17 mouse cellular contexts compared by ENCODE assay signal in the genomic region with DNA sequence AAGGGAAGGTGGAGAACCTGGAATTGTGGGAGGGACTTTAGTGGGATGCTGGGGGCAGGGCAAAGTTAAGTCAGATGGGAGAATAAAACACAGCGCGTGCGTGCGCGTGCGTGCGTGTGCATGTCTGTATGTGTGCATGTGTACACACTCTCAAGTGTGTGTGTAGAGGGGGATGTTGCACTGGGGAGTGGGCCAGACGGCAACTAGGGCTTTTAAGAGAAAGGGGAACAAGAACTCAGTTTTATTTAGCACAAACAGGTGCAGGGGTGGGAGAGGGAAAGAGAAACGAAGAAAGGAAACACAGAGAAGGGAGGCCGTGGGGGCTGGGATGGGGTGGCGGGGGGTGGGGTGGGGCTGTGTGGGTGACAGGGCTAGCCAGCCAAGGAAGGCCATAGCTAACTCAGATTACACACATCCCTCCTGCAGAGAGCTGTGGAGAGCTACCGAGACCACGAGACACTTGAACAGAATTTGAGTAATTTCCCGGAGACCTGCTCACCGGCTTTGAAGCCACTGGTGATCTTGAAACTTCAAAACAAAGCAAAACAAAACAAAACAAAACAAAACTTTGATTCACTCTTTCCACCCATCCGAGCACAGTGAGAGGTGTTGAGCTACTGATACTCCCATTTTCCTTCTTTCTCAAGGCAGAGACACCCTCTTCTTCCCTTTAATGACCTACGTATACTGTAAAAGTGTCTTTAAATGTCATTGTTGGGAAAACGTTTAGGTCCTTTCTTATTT. TPM values are rescaled to one million over a fixed set of nuclear protein-coding genes. Genes with fewer than 3 reads are reported as not detected.
A peak's percentile ranks its signal among the peaks of the same experiment; 100 is the strongest.
DNase-seq lines count a peak whose midpoint lies in the region; ATAC-seq and TF ChIP-seq lines count a peak whose summit lies in the region.
"Had no signal": no experiment of that assay in that cellular context is flagged by ENCODE, and none has a peak within 500 bp of the region (broad histone marks: within the 10 kb centered on the region; RNA-seq: fewer than 3 reads in every experiment).

No protein-coding gene starts in this region.

- TF ChIP-seq EP300 in lung, postnatal 0 days (IDR thresholded peaks at IDR 0.05) = no peak

- H3K4me3 ChIP-seq in lung, postnatal 0 days (ENCODE audit: low read depth, low read length) = no peak overlapping the region
- no peak overlapping the region for H3K4me3 ChIP-seq in spleen, adult 2 months (ENCODE audit: extremely low read depth, insufficient read depth, insufficient read length)
- no peak overlapping the region for H3K4me3 ChIP-seq in forebrain, embryonic 14.5 days (ENCODE audit: low read depth, low read length)
- H3K4me3 ChIP-seq: hindbrain, embryonic 15.5 days; midbrain, embryonic 10.5 days; myocyte had no signal

- DNase-seq in lung, postnatal 0 days (ENCODE audit: low spot score) = peak; percentile 15
- DNase-seq in lung, postnatal 14 days = no peak
- peak; percentile 23 to 53 for DNase-seq in spleen, adult 2 months (ENCODE audit: low read depth in 1 of 2, low spot score in 2 of 2)
- peak; percentile 57 for DNase-seq in thymus, postnatal 4 days
- no peak for DNase-seq in left cerebral cortex, adult 11 months (ENCODE audit: low spot score)
- DNase-seq in forebrain, embryonic 14.5 days (ENCODE audit: low spot score) = no peak
- DNase-seq in urinary bladder, postnatal 10 days (ENCODE audit: low spot score) = no peak
- DNase-seq: cerebellum, adult 2 months; heart, adult 18-20 months; kidney, adult 9 months; lung, embryonic 14.5 days; right cerebral cortex, postnatal 14 days had no signal

- H3K9ac ChIP-seq in lung, postnatal 0 days (replicated peaks; ENCODE audit: low read depth) = no peak overlapping the region
- H3K9ac ChIP-seq in forebrain, embryonic 14.5 days (ENCODE audit: low read length) = no peak overlapping the region
- H3K9ac ChIP-seq: hindbrain, embryonic 15.5 days; lung, embryonic 14.5 days had no signal

- H3K4me2 ChIP-seq in lung, postnatal 0 days (replicated peaks; ENCODE audit: low read depth, low read length) = no peak overlapping the region
- H3K4me2 ChIP-seq in forebrain, embryonic 14.5 days (ENCODE audit: low read length) = no peak overlapping the region
- H3K4me2 ChIP-seq: hindbrain, embryonic 15.5 days; lung, embryonic 14.5 days had no signal

- H3K9me3 ChIP-seq in lung, postnatal 0 days (ENCODE audit: low read length) = no peaks in the 10 kb centered on the region
- H3K9me3 ChIP-seq in forebrain, embryonic 14.5 days (replicated peaks; ENCODE audit: control insufficient read depth, low read length) = no peaks in the 10 kb centered on the region
- H3K9me3 ChIP-seq: hindbrain, embryonic 15.5 days; midbrain, embryonic 10.5 days had no signal

- no peaks in the 10 kb centered on the region for H3K27me3 ChIP-seq in lung, postnatal 0 days (replicated peaks; ENCODE audit: insufficient read depth, low read length)
- H3K27me3 ChIP-seq in spleen, adult 2 months (ENCODE audit: control insufficient read depth, insufficient read depth, low read length) = no peaks in the 10 kb centered on the region
- H3K27me3 ChIP-seq in forebrain, embryonic 14.5 days (replicated peaks; ENCODE audit: control insufficient read depth, insufficient read depth, low read length) = peaks cover 7% of the 10 kb centered on the region
- H3K27me3 ChIP-seq: hindbrain, embryonic 15.5 days had no signal

- TF ChIP-seq POLR2A in spleen, adult 2 months (IDR thresholded peaks at IDR 0.05; ENCODE audit: low read depth, low read length) = no peak

- no peak for ATAC-seq in lung, postnatal 0 days
- ATAC-seq in hematopoietic stem cell, adult 5-6 weeks (replicated peaks in 1 of 2; ENCODE audit: insufficient read depth in 1 of 2, low FRiP score in 2 of 2, low TSS enrichment in 1 of 2, low read depth in 1 of 2, poor library complexity in 2 of 2, severe bottlenecking in 2 of 2) = peak; percentile 17 to 29; a peak in 1 of 4 replicates
- no peak for ATAC-seq in forebrain, embryonic 14.5 days

- no peak overlapping the region for H3K27ac ChIP-seq in lung, postnatal 0 days (ENCODE audit: low read length)
- H3K27ac ChIP-seq in spleen, adult 2 months (ENCODE audit: insufficient read depth, low read length) = peak overlapping the region; percentile 59
- H3K27ac ChIP-seq in forebrain, embryonic 14.5 days (ENCODE audit: low read depth, low read length) = no peak overlapping the region
- H3K27ac ChIP-seq: hindbrain, embryonic 15.5 days; midbrain, embryonic 10.5 days had no signal

- TF ChIP-seq CTCF in lung, postnatal 0 days (IDR thresholded peaks at IDR 0.05) = no peak
- TF ChIP-seq CTCF in spleen, adult 2 months (IDR thresholded peaks at IDR 0.05; ENCODE audit: extremely low read depth, insufficient read depth, insufficient read length, insufficient replicate concordance) = no peak

- no peaks in the 10 kb centered on the region for H3K36me3 ChIP-seq in lung, postnatal 0 days (ENCODE audit: insufficient read depth, low read length)
- H3K36me3 ChIP-seq in spleen, adult 2 months (ENCODE audit: control insufficient read depth, insufficient read depth, low read length) = peaks cover 1% of the 10 kb centered on the region; the same call in 1 of the 2 replicates
- no peaks in the 10 kb centered on the region for H3K36me3 ChIP-seq in forebrain, embryonic 14.5 days (ENCODE audit: control insufficient read depth, insufficient read depth, low read length)
- H3K36me3 ChIP-seq: hindbrain, embryonic 15.5 days; midbrain, embryonic 10.5 days had no signal

- WGBS in lung, postnatal 0 days = 60% methylated on average over 17 of the region's 18 CpGs
- 23% methylated on average over 18 of the region's 18 CpGs for WGBS in spleen, adult 2 months
- 74% methylated on average over 18 of the region's 18 CpGs for WGBS in forebrain, embryonic 14.5 days

- H3K4me1 ChIP-seq in lung, postnatal 0 days (ENCODE audit: insufficient read depth, low read depth, low read length) = no peaks in the 10 kb centered on the region
- H3K4me1 ChIP-seq in spleen, adult 2 months (ENCODE audit: control insufficient read depth, insufficient read depth, insufficient read length) = peaks cover 44% of the 10 kb centered on the region
- H3K4me1 ChIP-seq in forebrain, embryonic 14.5 days (ENCODE audit: control insufficient read depth, insufficient read depth, low read length) = peaks cover 15% of the 10 kb centered on the region

RNA-seq across cellular contexts. Expression of a gene that starts 55.8 kb away (rescaled TPM):
- 2.1 and 2.3 TPM in 2 replicates for polyA plus RNA-seq in lung, postnatal 0 days (2015; fragmentation: Nextera tagmentation; extraction: Ambion mirVana)
- 3.9 and 5.7 TPM in 2 replicates for total RNA-seq in hematopoietic stem cell, adult 5-6 weeks (2017)
- polyA plus RNA-seq in spleen, adult 2 months (2012; rRNA removed) = 63.7 and 80.7 TPM in 2 replicates
- polyA plus RNA-seq in forebrain, embryonic 14.5 days (2014; fragmentation: Nextera tagmentation; extraction: Ambion mirVana) = 0.10 TPM in 1 of 2 replicates, not detected in the other
- polyA plus RNA-seq: C2C12 had no signal

Comparison
In these comparisons a context has a peak if more than half of its experiments do, and no peak if none do; other contexts are left out.
1. DNase-seq: peak in lung, postnatal 0 days (single experiment), spleen, adult 2 months (2 of 2) and thymus, postnatal 4 days (single experiment); none in lung, postnatal 14 days (single experiment), left cerebral cortex, adult 11 months (single experiment), forebrain, embryonic 14.5 days (single experiment) and urinary bladder, postnatal 10 days (single experiment).
2. ATAC-seq: peak in hematopoietic stem cell, adult 5-6 weeks (2 of 2); none in lung, postnatal 0 days (single experiment) and forebrain, embryonic 14.5 days (single experiment).
3. RNA of a gene that starts 55.8 kb away (polyA plus RNA-seq): 63.7 to 80.7 TPM in spleen, adult 2 months; 2.1 to 2.3 TPM in lung, postnatal 0 days and 0.10 TPM in forebrain, embryonic 14.5 days; every median in the first group is over 10 times any median in the second.